Mouse (Mus musculus): ENCODE data around the gene Mstn.
A peak's percentile ranks its signal among the peaks of the same experiment; 100 is the strongest.

Mstn gene

GRCm38 (mm10) chr1:53061340-53061739 lies at the start of gene Mstn:
TSS of gene Mstn (plus strand) at chr1:53061640.
- no peak for DNase-seq (ENCODE audit: low spot score in 2 of 2)

GRCm38 (mm10) chr1:53014716-53015115 lies 46.7 kb upstream of the Mstn start:
- no peak for DNase-seq (ENCODE audit: low spot score in 2 of 2)

GRCm38 (mm10) chr1:53015606-53016005 lies 45.8 kb upstream of the Mstn start:
- no peak for DNase-seq (ENCODE audit: low spot score in 2 of 2)

- DNase-seq (ENCODE audit: low spot score in 2 of 2) = no peak
Observed at GRCm38 (mm10) chr1:53018746-53019505, 42.5 kb upstream of the Mstn start.

- DNase-seq (ENCODE audit: low spot score in 2 of 2) = no peak
Observed at GRCm38 (mm10) chr1:53020079-53020478, 41.4 kb upstream of the Mstn start, which contains the start of gene 1700019D03Rik. TSS of gene 1700019D03Rik (minus strand) at chr1:53020179.

- DNase-seq (ENCODE audit: low spot score in 2 of 2) = no peak
Observed at GRCm38 (mm10) chr1:53032550-53032949, 28.9 kb upstream of the Mstn start.

GRCm38 (mm10) chr1:53037443-53037871 lies 24.0 kb upstream of the Mstn start:
- DNase-seq (ENCODE audit: low spot score in 2 of 2) = no peak

GRCm38 (mm10) chr1:53049763-53050427 lies 11.5 kb upstream of the Mstn start:
- DNase-seq (ENCODE audit: low spot score in 2 of 2) = no peak

GRCm38 (mm10) chr1:53053087-53054022 lies 8.1 kb upstream of the Mstn start:
- DNase-seq (ENCODE audit: low spot score in 2 of 2) = peak; percentile 53 to 74

- no peak for DNase-seq (ENCODE audit: low spot score in 2 of 2)
Observed at GRCm38 (mm10) chr1:53059106-53059505, 2.3 kb upstream of the Mstn start.

GRCm38 (mm10) chr1:53060499-53060898 lies 941 bp upstream of the Mstn start:
- DNase-seq (ENCODE audit: low spot score in 2 of 2) = no peak

- no peak for DNase-seq (ENCODE audit: low spot score in 2 of 2)
Observed at GRCm38 (mm10) chr1:53061871-53062608, 600 bp downstream of the Mstn start.

- DNase-seq (ENCODE audit: low spot score in 2 of 2) = no peak
Observed at GRCm38 (mm10) chr1:53063921-53064320, 2.5 kb downstream of the Mstn start.

- DNase-seq (ENCODE audit: low spot score in 2 of 2) = no peak
Observed at GRCm38 (mm10) chr1:53069726-53070514, 8.5 kb downstream of the Mstn start.

GRCm38 (mm10) chr1:53070664-53071175 lies 9.3 kb downstream of the Mstn start:
- DNase-seq (ENCODE audit: low spot score in 2 of 2) = no peak

- no peak for DNase-seq (ENCODE audit: low spot score in 2 of 2)
Observed at GRCm38 (mm10) chr1:53076656-53077055, 15.2 kb downstream of the Mstn start.

GRCm38 (mm10) chr1:53079876-53080275 lies 18.4 kb downstream of the Mstn start:
- no peak for DNase-seq (ENCODE audit: low spot score in 2 of 2)

- DNase-seq (ENCODE audit: low spot score in 2 of 2) = no peak
Observed at GRCm38 (mm10) chr1:53080603-53081002, 19.2 kb downstream of the Mstn start.

- no peak for DNase-seq (ENCODE audit: low spot score in 2 of 2)
Observed at GRCm38 (mm10) chr1:53085256-53085655, 23.8 kb downstream of the Mstn start.

- DNase-seq (ENCODE audit: low spot score in 2 of 2) = no peak
Observed at GRCm38 (mm10) chr1:53085991-53086390, 24.6 kb downstream of the Mstn start.
